Mouse (Mus musculus) G1E (cell line): ENCODE measurements at regions not wholly inside any gene's neighbourhood (a gene's known extent, or its start where the extent isn't known, plus 50 kb on each side); places are given as distances from the start of the nearest gene placed in this dataset.

Experiments
- CTCF ChIP-seq: IDR thresholded peaks from 2 replicates; pipeline ENCODE4 v1.5.1; 2012; ENCODE audit warnings: low read depth, low read length, inconsistent platforms, mixed read lengths
- GATA1 ChIP-seq: IDR thresholded peaks from 2 replicates; pipeline ENCODE4 v1.6.1; 2012; ENCODE audit warnings: borderline replicate concordance, low read length, inconsistent platforms, mixed read lengths
- TAL1 ChIP-seq: conservative IDR thresholded peaks from 2 replicates; pipeline ENCODE4 v1.6.1; 2012; ENCODE audit warnings: low read depth, low read length, inconsistent platforms, mixed read lengths

DNA sequence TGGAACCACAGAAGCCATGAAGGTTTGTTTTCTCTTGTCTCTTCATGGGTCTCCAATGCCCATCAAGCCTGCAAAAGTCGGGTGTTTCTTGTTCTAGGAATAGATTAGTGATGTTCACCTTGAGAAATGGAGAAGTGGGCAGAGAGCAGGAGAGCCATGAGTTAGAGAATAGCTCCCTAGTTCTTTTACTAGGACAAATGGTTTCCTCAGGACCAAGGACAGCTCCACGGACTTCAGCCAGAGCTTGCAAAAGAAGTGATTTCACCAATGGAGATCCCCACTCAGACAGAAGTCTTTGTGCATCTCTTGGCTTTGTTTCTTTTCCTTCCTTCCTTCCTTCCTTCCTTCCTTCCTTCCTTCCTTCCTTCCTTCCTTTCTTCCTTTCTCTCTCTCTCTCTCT, 166.3 kb upstream of the 1700012A03Rik start:
- TF ChIP-seq GATA1 (no peak), CTCF (no peak), TAL1 (no peak)
